Mouse (Mus musculus) forebrain, embryonic 11.5 days (tissue): ENCODE measurements around the gene Dlgap1. TPM values are rescaled to one million over a fixed set of nuclear protein-coding genes. Genes with fewer than 3 reads are reported as not detected.

ENCODE experiments used
- ATAC-seq: fragments of 200-750 bp; cut with Nextera tagmentation; replicated peaks from 2 replicates; pipeline ENCODE4 v1.8.0; 2017; ENCODE audit warnings: moderate TSS enrichment; ENCODE audit not compliant: low FRiP score
- DNase-seq: peaks from one replicate; pipeline ENCODE4 v3.0.0-alpha.2; 2017; ENCODE audit warnings: low spot score
- H3K27ac ChIP-seq: fragments of 300-500 bp; sonication (generic); 2 replicates; pipeline ENCODE4 v1.5.1; 2014; ENCODE audit warnings: low read depth, low read length
- H3K27me3 ChIP-seq: fragments of 300-500 bp; sonication (generic); 2 replicates; pipeline ENCODE4 v1.6.1; 2014; ENCODE audit warnings: mild to moderate bottlenecking, low read length, mixed read lengths; ENCODE audit not compliant: control insufficient read depth, insufficient read depth
- H3K36me3 ChIP-seq: fragments of 300-500 bp; sonication (generic); 2 replicates; pipeline ENCODE4 v1.6.1; 2014; ENCODE audit warnings: mild to moderate bottlenecking, low read length, moderate library complexity, mixed read lengths; ENCODE audit not compliant: control insufficient read depth, insufficient read depth
- H3K4me1 ChIP-seq: fragments of 300-500 bp; sonication (generic); replicated peaks from 2 replicates; pipeline ENCODE4 v1.6.1; 2014; ENCODE audit warnings: low read length, mixed read lengths; ENCODE audit not compliant: control insufficient read depth, insufficient read depth
- H3K4me2 ChIP-seq: fragments of 300-500 bp; sonication (generic); 2 replicates; pipeline ENCODE4 v1.6.1; 2014; ENCODE audit warnings: low read depth, mild to moderate bottlenecking, low read length, moderate library complexity, mixed read lengths; ENCODE audit not compliant: severe bottlenecking
- H3K4me3 ChIP-seq: fragments of 300-500 bp; sonication (generic); 2 replicates; pipeline ENCODE4 v1.5.1; 2014; ENCODE audit warnings: low read depth, low read length
- H3K9ac ChIP-seq: fragments of 300-500 bp; sonication (generic); 2 replicates; pipeline ENCODE4 v1.6.1; 2014; ENCODE audit warnings: low read length
- H3K9me3 ChIP-seq: fragments of 300-500 bp; sonication (generic); 2 replicates; pipeline ENCODE4 v1.6.1; 2016; ENCODE audit warnings: low read length, mixed read lengths; ENCODE audit not compliant: control insufficient read depth
- WGBS: fragments of 180-500 bp; shearing (Covaris S2); extraction: QIAGEN DNeasy Blood & Tissue Kit; methylation state at CpG from one replicate; pipeline ENCODE4 v1.1.7; 2014; 5-methylcytosine and 5-hydroxymethylcytosine counted together
- polyA plus RNA-seq: library from polyadenylated mRNA; unstranded; fragments of >200 nt; fragmentation: Nextera tagmentation; extraction: Ambion mirVana; gene quantifications from 2 replicates; pipeline ENCODE4 v1.2.1, GENCODE M21; 2014

Gene Dlgap1
- polyA plus RNA-seq, 1 experiment from 2014 or later, result 3.0 TPM

GRCm38 (mm10) chr17:70088220-70088619 is 119.3 kb downstream of the Dlgap1 start:
- Histone ChIP-seq H3K4me1 (no peaks in the 10 kb centered on the region), H3K27ac (no peak overlapping the region), H3K4me3 (no peak overlapping the region), H3K36me3 (no peaks in the 10 kb centered on the region), H3K9ac (no peak overlapping the region), H3K9me3 (no peaks in the 10 kb centered on the region), H3K4me2 (no peak overlapping the region), H3K27me3 (no peaks in the 10 kb centered on the region)
- no peak for DNase-seq
- WGBS, result 89% methylated on average over 4 of the region's 4 CpGs
- ATAC-seq, result no peak

GRCm38 (mm10) chr17:70090737-70091136 is 121.9 kb downstream of the Dlgap1 start:
- no peaks in the 10 kb centered on the region for H3K4me1 ChIP-seq
- no peak overlapping the region for H3K27ac ChIP-seq
- no peak overlapping the region for H3K4me2 ChIP-seq
- H3K27me3 ChIP-seq, result no peaks in the 10 kb centered on the region
- H3K36me3 ChIP-seq, result no peaks in the 10 kb centered on the region
- H3K4me3 ChIP-seq, result no peak overlapping the region
- ATAC-seq (no peak), DNase-seq (no peak)
- no peaks in the 10 kb centered on the region for H3K9me3 ChIP-seq
- H3K9ac ChIP-seq, result no peak overlapping the region
- 95% methylated on average over 2 of the region's 2 CpGs for WGBS

- H3K27ac ChIP-seq, result no peak overlapping the region
- H3K4me1 ChIP-seq, result no peaks in the 10 kb centered on the region
- no peak overlapping the region for H3K4me2 ChIP-seq
- no peaks in the 10 kb centered on the region for H3K36me3 ChIP-seq
- no peak overlapping the region for H3K9ac ChIP-seq
- DNase-seq (no peak), ATAC-seq (no peak)
- no peak overlapping the region for H3K4me3 ChIP-seq
- WGBS, result 86% methylated on average over 2 of the region's 2 CpGs
- H3K27me3 ChIP-seq, result no peaks in the 10 kb centered on the region
- H3K9me3 ChIP-seq, result no peaks in the 10 kb centered on the region
These were observed 160.3 kb downstream of the Dlgap1 start for GRCm38 (mm10) chr17:70129151-70129550.

GRCm38 (mm10) chr17:70169831-70170230 is 201.0 kb downstream of the Dlgap1 start:
- 91% methylated on average over 2 of the region's 2 CpGs for WGBS
- no peaks in the 10 kb centered on the region for H3K36me3 ChIP-seq
- no peaks in the 10 kb centered on the region for H3K9me3 ChIP-seq
- no peak overlapping the region for H3K27ac ChIP-seq
- H3K9ac ChIP-seq, result no peak overlapping the region
- no peak for DNase-seq
- no peak overlapping the region for H3K4me2 ChIP-seq
- no peaks in the 10 kb centered on the region for H3K27me3 ChIP-seq
- H3K4me1 ChIP-seq, result no peaks in the 10 kb centered on the region
- H3K4me3 ChIP-seq, result no peak overlapping the region
- no peak for ATAC-seq

GRCm38 (mm10) chr17:70172500-70173036 is 203.7 kb downstream of the Dlgap1 start:
- WGBS, result 85% methylated on average over 9 of the region's 9 CpGs
- Histone ChIP-seq H3K9ac (no peak overlapping the region), H3K4me1 (no peaks in the 10 kb centered on the region), H3K9me3 (no peaks in the 10 kb centered on the region), H3K36me3 (no peaks in the 10 kb centered on the region), H3K27ac (no peak overlapping the region), H3K4me3 (no peak overlapping the region), H3K4me2 (no peak overlapping the region), H3K27me3 (no peaks in the 10 kb centered on the region)
- DNase-seq (no peak), ATAC-seq (0 out of 2 replicates have a peak, but pooled peaks have one; percentile 15)

GRCm38 (mm10) chr17:70173916-70174315 is 205.0 kb downstream of the Dlgap1 start:
- H3K4me2 ChIP-seq, result no peak overlapping the region
- no peak for DNase-seq
- H3K9me3 ChIP-seq, result no peaks in the 10 kb centered on the region
- no peaks in the 10 kb centered on the region for H3K4me1 ChIP-seq
- WGBS, result 87% methylated on average over 6 of the region's 6 CpGs
- no peak overlapping the region for H3K9ac ChIP-seq
- no peak overlapping the region for H3K27ac ChIP-seq
- H3K36me3 ChIP-seq, result no peaks in the 10 kb centered on the region
- no peak for ATAC-seq
- H3K27me3 ChIP-seq, result no peaks in the 10 kb centered on the region
- no peak overlapping the region for H3K4me3 ChIP-seq

- no peak overlapping the region for H3K4me3 ChIP-seq
- H3K4me1 ChIP-seq, result no peaks in the 10 kb centered on the region
- no peak overlapping the region for H3K27ac ChIP-seq
- H3K9ac ChIP-seq, result no peak overlapping the region
- no peaks in the 10 kb centered on the region for H3K27me3 ChIP-seq
- DNase-seq (no peak), ATAC-seq (no peak)
- no peak overlapping the region for H3K4me2 ChIP-seq
- H3K36me3 ChIP-seq, result no peaks in the 10 kb centered on the region
- no peaks in the 10 kb centered on the region for H3K9me3 ChIP-seq
- 91% methylated on average over 6 of the region's 6 CpGs for WGBS
These were observed 222.4 kb downstream of the Dlgap1 start for GRCm38 (mm10) chr17:70191228-70191627.

- no peak for ATAC-seq
- no peaks in the 10 kb centered on the region for H3K36me3 ChIP-seq
- 82% methylated on average over 3 of the region's 3 CpGs for WGBS
These were observed 254.0 kb downstream of the Dlgap1 start for GRCm38 (mm10) chr17:70222891-70223290.

GRCm38 (mm10) chr17:70247342-70247741 is 278.5 kb downstream of the Dlgap1 start:
- Histone ChIP-seq H3K36me3 (no peaks in the 10 kb centered on the region), H3K4me3 (no peak overlapping the region), H3K4me2 (no peak overlapping the region), H3K27me3 (no peaks in the 10 kb centered on the region), H3K9me3 (no peaks in the 10 kb centered on the region), H3K9ac (no peak overlapping the region), H3K4me1 (no peaks in the 10 kb centered on the region), H3K27ac (no peak overlapping the region)
- DNase-seq (no peak), ATAC-seq (no peak)
- WGBS, result 78% methylated on average over 7 of the region's 7 CpGs

More at GRCm38 (mm10) chr17:70222891-70223290, 254.0 kb downstream of the Dlgap1 start:
- DNase-seq, result no peak
- Histone ChIP-seq H3K27ac (no peak overlapping the region), H3K4me3 (no peak overlapping the region), H3K9ac (no peak overlapping the region), H3K4me1 (no peaks in the 10 kb centered on the region), H3K9me3 (no peaks in the 10 kb centered on the region), H3K27me3 (no peaks in the 10 kb centered on the region), H3K4me2 (no peak overlapping the region)
